Mouse (Mus musculus) left cerebral cortex, postnatal 25 days (tissue): ENCODE results near the gene Gm12887. TPM values are rescaled to one million over a fixed set of nuclear protein-coding genes. Genes with fewer than 3 reads are reported as not detected.

ENCODE experiments used
- DNase-seq, 2 experiments: peaks; one replicate each; pipeline ENCODE4 v3.0.0; 2022; ENCODE audit warnings: low spot score in 2 of 2, mixed read lengths in 1 of 2
- intact Hi-C: fragments of 180-260 bp; cut with DNase I; formaldehyde crosslinking; loops from one replicate; pipeline ENCODE4 v1.15.1; 2025
- total RNA-seq, 2 experiments: library from RNA; stranded (reverse); gene quantifications; 2 replicates each; pipeline ENCODE4 v1.2.3; 2021

Gm12887 gene
- total RNA-seq, result not detected

DNA sequence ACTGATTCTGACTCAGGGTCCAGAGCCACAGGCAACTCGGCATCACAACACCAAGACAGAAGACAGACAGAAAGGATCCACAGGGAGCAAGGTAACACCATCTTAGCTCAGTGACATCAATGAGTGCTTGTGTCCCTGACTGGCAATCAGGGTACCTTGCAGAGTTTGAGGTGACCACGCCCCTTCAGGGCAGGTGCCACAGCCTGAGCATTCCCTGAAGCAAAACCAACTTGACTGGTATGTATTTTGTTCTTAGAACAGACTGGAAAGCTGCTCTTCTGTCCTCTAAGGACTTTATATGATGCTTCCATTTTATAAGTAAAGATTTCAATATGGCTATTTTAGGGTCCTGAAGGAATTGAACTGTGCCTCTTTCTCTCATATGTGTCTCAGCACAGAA lies at the start of gene Gm12887:
Gene Gm12887 (minus strand): TSS at position 101 of the 400 bp plus-strand sequence.
- intact Hi-C loops, result no loop called here

DNA sequence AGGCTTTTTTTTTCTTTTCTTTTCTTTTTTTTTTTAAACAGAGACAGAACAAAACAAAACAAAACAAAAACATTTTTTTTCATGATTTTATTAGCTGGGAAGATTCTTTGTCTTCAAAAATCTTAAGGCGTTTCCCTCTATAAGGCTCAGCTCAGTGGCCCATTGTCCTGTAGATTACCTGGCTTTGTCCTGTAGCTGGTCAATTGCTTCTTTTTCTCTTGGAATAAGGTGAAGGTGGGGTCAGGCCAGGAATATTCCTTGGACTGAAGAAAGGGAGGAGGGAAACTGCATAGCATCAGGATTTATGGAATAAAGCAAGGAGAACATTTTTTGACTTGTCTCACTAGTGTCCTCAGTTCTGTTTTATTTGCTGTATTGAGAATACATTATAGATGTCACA lies 35.1 kb upstream of the Gm12887 start:
- no peak for DNase-seq
- intact Hi-C loops, result no loop called here

More for the DNA sequence above, at the start of gene Gm12887:
- DNase-seq, result no peak

Other genes starting within 250 kb of the Gm12887 start
- not detected for gene Gm12886, start 199.0 kb downstream of the Gm12887 start, total RNA-seq